Mouse (Mus musculus) limb, embryonic 13.5 days (tissue): ENCODE results near the gene C1rl. TPM values are rescaled to one million over a fixed set of nuclear protein-coding genes. Genes with fewer than 3 reads are reported as not detected.
"Not testable (repeated sequence)": the region's sequence is repeated elsewhere in the genome, so short reads cannot be mapped to it uniquely, and the experiment has no call there.

Experiments
- ATAC-seq: fragments of 200-750 bp; cut with Nextera tagmentation; 2 replicates; pipeline ENCODE4 v1.8.0; 2017; ENCODE audit warnings: low read depth, moderate number of reproducible peaks, moderate TSS enrichment; ENCODE audit not compliant: low FRiP score
- H3K27ac ChIP-seq: fragments of 300-500 bp; sonication (generic); 2 replicates; pipeline ENCODE4 v1.5.1; 2015; ENCODE audit warnings: inconsistent platforms, mild to moderate bottlenecking, moderate library complexity
- H3K27me3 ChIP-seq: fragments of 300-500 bp; sonication (generic); 2 replicates; pipeline ENCODE4 v1.6.1; 2015; ENCODE audit warnings: mild to moderate bottlenecking, inconsistent platforms
- H3K36me3 ChIP-seq: fragments of 300-500 bp; sonication (generic); 2 replicates; pipeline ENCODE4 v1.6.1; 2015; ENCODE audit warnings: inconsistent platforms, mild to moderate bottlenecking, moderate library complexity
- H3K4me1 ChIP-seq: fragments of 300-500 bp; sonication (generic); 2 replicates; pipeline ENCODE4 v1.6.1; 2015; ENCODE audit warnings: inconsistent platforms
- H3K4me2 ChIP-seq: fragments of 300-500 bp; sonication (generic); replicated peaks from 2 replicates; pipeline ENCODE4 v1.6.1; 2015; ENCODE audit warnings: inconsistent platforms, mild to moderate bottlenecking, moderate library complexity
- H3K4me3 ChIP-seq: fragments of 300-500 bp; sonication (generic); 2 replicates; pipeline ENCODE4 v1.5.1; 2015; ENCODE audit warnings: moderate library complexity, mild to moderate bottlenecking, inconsistent platforms
- H3K9ac ChIP-seq: fragments of 300-500 bp; sonication (generic); 2 replicates; pipeline ENCODE4 v1.6.1; 2015; ENCODE audit warnings: mild to moderate bottlenecking, inconsistent platforms
- H3K9me3 ChIP-seq: fragments of 300-500 bp; sonication (generic); 2 replicates; pipeline ENCODE4 v1.6.1; 2016; ENCODE audit warnings: inconsistent platforms
- whole genome bisulfite sequencing: fragments of 180-500 bp; shearing (Covaris S2); methylation state at CpG from one replicate; pipeline ENCODE4 v1.1.7; 2015; 5-methylcytosine and 5-hydroxymethylcytosine counted together
- polyA plus RNA-seq: library from polyadenylated mRNA; unstranded; fragments of >200 nt; fragmentation: Nextera tagmentation; extraction: Ambion mirVana; gene quantifications from 2 replicates; pipeline ENCODE4 v1.2.1, GENCODE M21; 2015

Gene C1rl
- polyA plus RNA-seq, 1 experiment from 2014 or later, result 0.60 TPM

GRCm38 (mm10) chr6:124488952-124489351, 4.0 kb upstream of the C1rl start:
- ATAC-seq, result no peak
- no peak overlapping the region for H3K27ac ChIP-seq
- H3K27me3 ChIP-seq, result no peaks in the 10 kb centered on the region
- H3K4me1 ChIP-seq, result no peaks in the 10 kb centered on the region
- H3K36me3 ChIP-seq, result no peaks in the 10 kb centered on the region
- WGBS, result 80% methylated on average over 4 of the region's 4 CpGs
- no peaks in the 10 kb centered on the region for H3K9me3 ChIP-seq
- no peak overlapping the region for H3K9ac ChIP-seq
- no peak overlapping the region for H3K4me2 ChIP-seq
- no peak overlapping the region for H3K4me3 ChIP-seq

- H3K27me3 ChIP-seq, result no peaks in the 10 kb centered on the region
- ATAC-seq, result no peak
- no peaks in the 10 kb centered on the region for H3K36me3 ChIP-seq
- no peak overlapping the region for H3K27ac ChIP-seq
- no peak overlapping the region for H3K9ac ChIP-seq
- H3K4me2 ChIP-seq, result no peak overlapping the region
- no peak overlapping the region for H3K4me3 ChIP-seq
- 77% methylated on average over 6 of the region's 6 CpGs for WGBS
- H3K4me1 ChIP-seq, result no peaks in the 10 kb centered on the region
- H3K9me3 ChIP-seq, result no peaks in the 10 kb centered on the region
Measured at GRCm38 (mm10) chr6:124491427-124491826, 1.5 kb upstream of the C1rl start.

- 85% methylated on average over 5 of the region's 5 CpGs for WGBS
Measured at GRCm38 (mm10) chr6:124493886-124494285, 973 bp downstream of the C1rl start.

GRCm38 (mm10) chr6:124496054-124496453, 3.1 kb downstream of the C1rl start:
- no peak for ATAC-seq
- H3K27ac ChIP-seq, result no peak overlapping the region
- 90% methylated on average over 5 of the region's 5 CpGs for WGBS

More at GRCm38 (mm10) chr6:124493886-124494285, 973 bp downstream of the C1rl start:
- no peaks in the 10 kb centered on the region for H3K27me3 ChIP-seq
- no peaks in the 10 kb centered on the region for H3K4me1 ChIP-seq
- no peak overlapping the region for H3K9ac ChIP-seq
- no peak overlapping the region for H3K4me2 ChIP-seq
- H3K27ac ChIP-seq, result no peak overlapping the region
- H3K4me3 ChIP-seq, result no peak overlapping the region
- ATAC-seq, result no peak
- H3K36me3 ChIP-seq, result no peaks in the 10 kb centered on the region
- H3K9me3 ChIP-seq, result no peaks in the 10 kb centered on the region

GRCm38 (mm10) chr6:124499914-124500566, 7.1 kb downstream of the C1rl start:
- 0 out of 2 replicates have a peak, but pooled peaks cover 7% of the 10 kb centered on the region for H3K4me1 ChIP-seq
- H3K36me3 ChIP-seq, result no peaks in the 10 kb centered on the region
- no peak overlapping the region for H3K4me2 ChIP-seq
- no peak for ATAC-seq
- H3K9ac ChIP-seq, result no peak overlapping the region
- no peak overlapping the region for H3K4me3 ChIP-seq
- H3K9me3 ChIP-seq, result no peaks in the 10 kb centered on the region
- H3K27me3 ChIP-seq, result no peaks in the 10 kb centered on the region
- 35% methylated on average over 10 of the region's 10 CpGs for WGBS
- no peak overlapping the region for H3K27ac ChIP-seq

More at GRCm38 (mm10) chr6:124496054-124496453, 3.1 kb downstream of the C1rl start:
- H3K4me1 ChIP-seq, result 0 out of 2 replicates have a peak, but pooled peaks cover under 1% of the 10 kb centered on the region
- no peaks in the 10 kb centered on the region for H3K36me3 ChIP-seq
- no peak overlapping the region for H3K4me3 ChIP-seq
- H3K27me3 ChIP-seq, result no peaks in the 10 kb centered on the region
- H3K9ac ChIP-seq, result no peak overlapping the region
- H3K4me2 ChIP-seq, result no peak overlapping the region
- no peaks in the 10 kb centered on the region for H3K9me3 ChIP-seq

- no peak for ATAC-seq
- WGBS, result 77% methylated on average over 4 of the region's 4 CpGs
- H3K9me3 ChIP-seq, result no peaks in the 10 kb centered on the region
- H3K36me3 ChIP-seq, result no peaks in the 10 kb centered on the region
- H3K4me1 ChIP-seq, result 0 out of 2 replicates have a peak, but pooled peaks cover 7% of the 10 kb centered on the region
- no peak overlapping the region for H3K9ac ChIP-seq
- H3K4me3 ChIP-seq, result no peak overlapping the region
- H3K4me2 ChIP-seq, result no peak overlapping the region
- no peak overlapping the region for H3K27ac ChIP-seq
- H3K27me3 ChIP-seq, result no peaks in the 10 kb centered on the region
Measured at GRCm38 (mm10) chr6:124501473-124501872, 8.6 kb downstream of the C1rl start.

GRCm38 (mm10) chr6:124502021-124502420, 9.1 kb downstream of the C1rl start:
- Histone ChIP-seq H3K9ac (no peak overlapping the region), H3K9me3 (no peaks in the 10 kb centered on the region), H3K4me3 (no peak overlapping the region), H3K4me1 (0 out of 2 replicates have a peak, but pooled peaks cover 7% of the 10 kb centered on the region), H3K36me3 (no peaks in the 10 kb centered on the region), H3K4me2 (no peak overlapping the region), H3K27ac (no peak overlapping the region), H3K27me3 (no peaks in the 10 kb centered on the region)
- ATAC-seq, result no peak
- WGBS, result 86% methylated on average over 5 of the region's 5 CpGs

- WGBS, result 72% methylated on average over 4 of the region's 4 CpGs
- Histone ChIP-seq H3K4me2 (no peak overlapping the region), H3K4me3 (no peak overlapping the region), H3K9ac (no peak overlapping the region), H3K36me3 (no peaks in the 10 kb centered on the region), H3K9me3 (no peaks in the 10 kb centered on the region), H3K4me1 (0 out of 2 replicates have a peak, but pooled peaks cover 7% of the 10 kb centered on the region), H3K27me3 (no peaks in the 10 kb centered on the region), H3K27ac (no peak overlapping the region)
- no peak for ATAC-seq
Measured at GRCm38 (mm10) chr6:124505028-124505427, 12.1 kb downstream of the C1rl start.

GRCm38 (mm10) chr6:124506991-124507390, 14.1 kb downstream of the C1rl start:
- Histone ChIP-seq H3K36me3 (no peaks in the 10 kb centered on the region), H3K9ac (no peak overlapping the region), H3K27ac (no peak overlapping the region), H3K4me2 (no peak overlapping the region), H3K4me3 (no peak overlapping the region), H3K9me3 (no peaks in the 10 kb centered on the region), H3K27me3 (no peaks in the 10 kb centered on the region), H3K4me1 (no peaks in the 10 kb centered on the region)
- no peak for ATAC-seq
- whole genome bisulfite sequencing, result 78% methylated on average over 6 of the region's 6 CpGs

GRCm38 (mm10) chr6:124508292-124508691, 15.4 kb downstream of the C1rl start:
- no peak overlapping the region for H3K9ac ChIP-seq
- H3K4me1 ChIP-seq, result no peaks in the 10 kb centered on the region
- 81% methylated on average over 10 of the region's 10 CpGs for whole genome bisulfite sequencing
- no peak overlapping the region for H3K4me2 ChIP-seq
- no peak for ATAC-seq
- no peak overlapping the region for H3K27ac ChIP-seq
- H3K4me3 ChIP-seq, result no peak overlapping the region
- no peaks in the 10 kb centered on the region for H3K27me3 ChIP-seq
- H3K36me3 ChIP-seq, result no peaks in the 10 kb centered on the region
- no peaks in the 10 kb centered on the region for H3K9me3 ChIP-seq

- not testable (repeated sequence) for H3K27me3 ChIP-seq, H3K4me1 ChIP-seq, H3K27ac ChIP-seq, ATAC-seq, H3K36me3 ChIP-seq, H3K9me3 ChIP-seq, H3K4me2 ChIP-seq, H3K4me3 ChIP-seq, H3K9ac ChIP-seq
- 85% methylated on average over 5 of the region's 5 CpGs for WGBS
Measured at GRCm38 (mm10) chr6:124509192-124509591, 16.3 kb downstream of the C1rl start.

GRCm38 (mm10) chr6:124511936-124512335, 19.0 kb downstream of the C1rl start:
- Histone ChIP-seq H3K4me1 (no peaks in the 10 kb centered on the region), H3K4me3 (no peak overlapping the region), H3K27me3 (no peaks in the 10 kb centered on the region), H3K9me3 (no peaks in the 10 kb centered on the region), H3K9ac (no peak overlapping the region), H3K4me2 (no peak overlapping the region), H3K36me3 (no peaks in the 10 kb centered on the region), H3K27ac (no peak overlapping the region)
- 52% methylated on average over 6 of the region's 6 CpGs for WGBS
- no peak for ATAC-seq

GRCm38 (mm10) chr6:124512355-124512836, 19.5 kb downstream of the C1rl start, which contains the start of gene C1ra:
Gene C1ra, plus strand, starts transcription at chr6:124512405.
- H3K4me3 ChIP-seq, result peak within 1 kb of the TSS; percentile 29
- WGBS, result 7% methylated on average over 6 of the region's 6 CpGs
- peak within 1 kb of the TSS; percentile 25; the same call in 1 of the 2 replicates for H3K9ac ChIP-seq

More at GRCm38 (mm10) chr6:124512355-124512836, 19.5 kb downstream of the C1rl start, which contains the start of gene C1ra:
- Histone ChIP-seq H3K9me3 (no peaks in the 10 kb centered on the region), H3K36me3 (no peaks in the 10 kb centered on the region), H3K4me1 (no peaks in the 10 kb centered on the region), H3K27me3 (no peaks in the 10 kb centered on the region), H3K27ac (no peak within 1 kb of the TSS), H3K4me2 (peak within 1 kb of the TSS; percentile 58)
- ATAC-seq, result no peak
